Mouse (Mus musculus): ENCODE data around the gene Gm20838. TPM values are rescaled to one million over a fixed set of nuclear protein-coding genes. Genes with fewer than 3 reads are reported as not detected.
"Not testable (repeated sequence)": the region's sequence is repeated elsewhere in the genome, so short reads cannot be mapped to it uniquely, and the experiment has no call there.

Gene Gm20838
- polyA plus RNA-seq (2016; fragmentation: Nextera tagmentation; extraction: Ambion mirVana): not detected in 2 replicates

- not testable (repeated sequence) for H3K27me3 ChIP-seq; H3K4me3 ChIP-seq (replicated peaks); H3K36me3 ChIP-seq; H3K9ac ChIP-seq (replicated peaks); H3K4me2 ChIP-seq; H3K9me3 ChIP-seq; H3K27ac ChIP-seq; H3K4me1 ChIP-seq (replicated peaks); ATAC-seq (ENCODE audit: insufficient number of reproducible peaks, insufficient read depth, low FRiP score, low TSS enrichment, low read depth)
- WGBS: no CpG with 5 or more reads among the region's 8 CpGs
Measured at GRCm38 (mm10) chrY:33543064-33543463, at the start of gene Gm20838. TSS of gene Gm20838 (minus strand) at chrY:33543164.
